Mouse (Mus musculus): ENCODE data around the gene Zfp697. TPM values are rescaled to one million over a fixed set of nuclear protein-coding genes. Genes with fewer than 3 reads are reported as not detected.
A peak's percentile ranks its signal among the peaks of the same experiment; 100 is the strongest.
"Not testable (repeated sequence)": the region's sequence is repeated elsewhere in the genome, so short reads cannot be mapped to it uniquely, and the experiment has no call there.

Gene Zfp697
- 8.2 and 8.8 TPM in 2 replicates for polyA plus RNA-seq (2016; fragmentation: Nextera tagmentation; extraction: Ambion mirVana)

- H3K4me1 ChIP-seq, result peaks cover 35% of the 10 kb centered on the region
- under 1% methylated on average over 42 of the region's 42 CpGs for WGBS
- peak within 1 kb of the TSS; percentile 92 for H3K27ac ChIP-seq (replicated peaks)
- H3K9me3 ChIP-seq, result no peaks in the 10 kb centered on the region
- H3K4me3 ChIP-seq, result peak within 1 kb of the TSS; percentile 76
- DNase-seq (ENCODE audit: low spot score), result peak; percentile 86
- H3K36me3 ChIP-seq (replicated peaks), result no peaks in the 10 kb centered on the region
- H3K27me3 ChIP-seq (replicated peaks; ENCODE audit: low read depth, poor library complexity, severe bottlenecking), result no peaks in the 10 kb centered on the region
Observed at GRCm38 (mm10) chr3:98382246-98382939, at the start of gene Zfp697. Gene Zfp697, plus strand, starts transcription at chr3:98382461.

- Histone ChIP-seq H3K4me3 (no peak overlapping the region), H3K36me3 (replicated peaks) (peaks cover 62% of the 10 kb centered on the region), H3K27ac (replicated peaks) (no peak overlapping the region), H3K9me3 (no peaks in the 10 kb centered on the region), H3K4me1 (peaks cover 39% of the 10 kb centered on the region), H3K27me3 (replicated peaks; ENCODE audit: low read depth, poor library complexity, severe bottlenecking) (no peaks in the 10 kb centered on the region)
- 81% methylated on average over 2 of the region's 2 CpGs for WGBS
- no peak for DNase-seq (ENCODE audit: low spot score)
Observed at GRCm38 (mm10) chr3:98334010-98334409, 48.3 kb upstream of the Zfp697 start.

- Histone ChIP-seq H3K27me3 (replicated peaks; ENCODE audit: low read depth, poor library complexity, severe bottlenecking) (no peaks in the 10 kb centered on the region), H3K4me1 (peaks cover 41% of the 10 kb centered on the region), H3K27ac (replicated peaks) (no peak overlapping the region), H3K4me3 (no peak overlapping the region), H3K36me3 (replicated peaks) (peaks cover 49% of the 10 kb centered on the region), H3K9me3 (no peaks in the 10 kb centered on the region)
- DNase-seq (ENCODE audit: low spot score), result no peak
Observed at GRCm38 (mm10) chr3:98335331-98335730, 46.9 kb upstream of the Zfp697 start.

GRCm38 (mm10) chr3:98335886-98336285 lies 46.4 kb upstream of the Zfp697 start:
- H3K9me3 ChIP-seq, result no peaks in the 10 kb centered on the region
- DNase-seq (ENCODE audit: low spot score), result no peak
- WGBS, result 83% methylated on average over 7 of the region's 7 CpGs
- no peak overlapping the region for H3K4me3 ChIP-seq
- peaks cover 41% of the 10 kb centered on the region for H3K4me1 ChIP-seq
- H3K36me3 ChIP-seq (replicated peaks), result peaks cover 44% of the 10 kb centered on the region
- H3K27me3 ChIP-seq (replicated peaks; ENCODE audit: low read depth, poor library complexity, severe bottlenecking), result no peaks in the 10 kb centered on the region
- H3K27ac ChIP-seq (replicated peaks), result no peak overlapping the region

- DNase-seq (ENCODE audit: low spot score), result no peak
- peaks cover 41% of the 10 kb centered on the region for H3K4me1 ChIP-seq
- H3K36me3 ChIP-seq (replicated peaks), result peaks cover 33% of the 10 kb centered on the region
- peak overlapping the region; percentile 76 for H3K4me3 ChIP-seq
- WGBS, result 83% methylated on average over 22 of the region's 22 CpGs
- H3K27ac ChIP-seq (replicated peaks), result no peak overlapping the region; the same call in 1 of the 2 replicates
- H3K9me3 ChIP-seq, result no peaks in the 10 kb centered on the region
- H3K27me3 ChIP-seq (replicated peaks; ENCODE audit: low read depth, poor library complexity, severe bottlenecking), result no peaks in the 10 kb centered on the region
Observed at GRCm38 (mm10) chr3:98336661-98337654, 45.3 kb upstream of the Zfp697 start.

GRCm38 (mm10) chr3:98338584-98339041 lies 43.6 kb upstream of the Zfp697 start:
- Histone ChIP-seq H3K4me1 (peaks cover 41% of the 10 kb centered on the region), H3K27me3 (replicated peaks; ENCODE audit: low read depth, poor library complexity, severe bottlenecking) (no peaks in the 10 kb centered on the region), H3K4me3 (peak overlapping the region; percentile 76), H3K9me3 (no peaks in the 10 kb centered on the region), H3K36me3 (replicated peaks) (peaks cover 17% of the 10 kb centered on the region), H3K27ac (replicated peaks) (peak overlapping the region; percentile 91)
- WGBS, result 6% methylated on average over 15 of the region's 15 CpGs
- peak; percentile 78 for DNase-seq (ENCODE audit: low spot score)

- H3K27me3 ChIP-seq (replicated peaks; ENCODE audit: low read depth, poor library complexity, severe bottlenecking), result no peaks in the 10 kb centered on the region
- H3K27ac ChIP-seq (replicated peaks), result peak overlapping the region; percentile 91
- H3K36me3 ChIP-seq (replicated peaks), result peaks cover 12% of the 10 kb centered on the region
- WGBS, result under 1% methylated on average over 46 of the region's 46 CpGs
- DNase-seq (ENCODE audit: low spot score), result peak; percentile 76
- H3K4me3 ChIP-seq, result peak overlapping the region; percentile 76
- peaks cover 41% of the 10 kb centered on the region for H3K4me1 ChIP-seq
- no peaks in the 10 kb centered on the region for H3K9me3 ChIP-seq
Observed at GRCm38 (mm10) chr3:98339097-98339705, 43.1 kb upstream of the Zfp697 start.

GRCm38 (mm10) chr3:98339706-98340109 lies 42.6 kb upstream of the Zfp697 start, which contains the start of gene Phgdh:
Gene Phgdh, minus strand, starts transcription at chr3:98339990.
- DNase-seq (ENCODE audit: low spot score), result peak; percentile 90
- not testable (repeated sequence) for H3K27me3 ChIP-seq (replicated peaks; ENCODE audit: low read depth, poor library complexity, severe bottlenecking); H3K36me3 ChIP-seq (replicated peaks); H3K9me3 ChIP-seq
- H3K4me3 ChIP-seq, result peak within 1 kb of the TSS; percentile 76
- H3K27ac ChIP-seq (replicated peaks), result peak within 1 kb of the TSS; percentile 91
- H3K4me1 ChIP-seq, result peaks cover 41% of the 10 kb centered on the region
- WGBS, result 0% methylated on average over 10 of the region's 10 CpGs

- Histone ChIP-seq H3K36me3 (replicated peaks) (no peaks in the 10 kb centered on the region), H3K4me3 (no peak overlapping the region), H3K9me3 (no peaks in the 10 kb centered on the region), H3K27ac (replicated peaks) (no peak overlapping the region), H3K4me1 (peaks cover 32% of the 10 kb centered on the region), H3K27me3 (replicated peaks; ENCODE audit: low read depth, poor library complexity, severe bottlenecking) (no peaks in the 10 kb centered on the region)
- DNase-seq (ENCODE audit: low spot score), result no peak
- WGBS, result 82% methylated on average over 17 of the region's 17 CpGs
Observed at GRCm38 (mm10) chr3:98340818-98341594, 41.3 kb upstream of the Zfp697 start.

GRCm38 (mm10) chr3:98343235-98343634 lies 39.0 kb upstream of the Zfp697 start:
- 0 out of 2 replicates have a peak, but pooled peaks cover under 1% of the 10 kb centered on the region for H3K27me3 ChIP-seq (replicated peaks; ENCODE audit: low read depth, poor library complexity, severe bottlenecking)
- H3K36me3 ChIP-seq (replicated peaks), result no peaks in the 10 kb centered on the region
- DNase-seq (ENCODE audit: low spot score), result no peak
- peaks cover 10% of the 10 kb centered on the region for H3K4me1 ChIP-seq
- H3K4me3 ChIP-seq, result no peak overlapping the region
- no peak overlapping the region for H3K27ac ChIP-seq (replicated peaks)
- H3K9me3 ChIP-seq, result no peaks in the 10 kb centered on the region
- 84% methylated on average over 3 of the region's 3 CpGs for whole genome bisulfite sequencing

GRCm38 (mm10) chr3:98348106-98348505 lies 34.2 kb upstream of the Zfp697 start:
- Histone ChIP-seq H3K36me3 (replicated peaks) (no peaks in the 10 kb centered on the region), H3K27ac (replicated peaks) (no peak overlapping the region), H3K27me3 (replicated peaks; ENCODE audit: low read depth, poor library complexity, severe bottlenecking) (0 out of 2 replicates have a peak, but pooled peaks cover 3% of the 10 kb centered on the region), H3K4me3 (no peak overlapping the region), H3K4me1 (peaks cover 5% of the 10 kb centered on the region; the same call in 1 of the 2 replicates), H3K9me3 (no peaks in the 10 kb centered on the region)
- 79% methylated on average over 6 of the region's 6 CpGs for WGBS
- DNase-seq (ENCODE audit: low spot score), result no peak

Data from embryonic facial prominence, embryonic 10.5 days (tissue).